Comparison of ENCODE assay signal across 21 mouse cellular contexts in the genomic region with DNA sequence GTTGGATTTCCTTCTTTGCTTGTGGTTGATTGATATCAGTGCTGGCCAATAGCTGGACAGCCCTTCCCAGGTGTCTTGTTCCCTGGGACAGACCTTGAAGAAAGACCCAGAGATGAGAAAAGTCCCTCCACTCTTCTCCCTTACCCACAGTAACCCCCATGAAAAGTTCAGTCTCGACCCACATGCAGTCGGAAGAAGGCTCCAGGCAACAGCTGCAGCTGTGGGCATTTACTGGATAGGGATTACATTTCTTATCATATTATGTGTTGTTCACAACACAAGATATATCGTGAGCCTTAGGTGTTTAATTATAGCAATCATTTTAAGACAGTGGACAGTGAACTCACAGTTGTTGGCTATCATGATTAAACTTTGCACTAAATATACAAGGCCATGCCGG.
"Had no signal": no experiment of that assay in that cellular context is flagged by ENCODE, and none has a peak within 500 bp of the region (broad histone marks: within the 10 kb centered on the region; RNA-seq: fewer than 3 reads in every experiment).

No protein-coding gene starts in this region.

- H3K4me3 ChIP-seq: lung, embryonic 15.5 days; megakaryocyte, embryonic 14.5 days; midbrain, embryonic 13.5 days; midbrain, embryonic 15.5 days; neural tube, embryonic 13.5 days; neural tube, embryonic 15.5 days had no signal

- H3K9ac ChIP-seq: liver, postnatal 0 days; lung, embryonic 15.5 days; midbrain, embryonic 13.5 days; midbrain, embryonic 15.5 days; neural tube, embryonic 13.5 days; neural tube, embryonic 15.5 days had no signal

- H3K4me2 ChIP-seq: lung, embryonic 15.5 days; midbrain, embryonic 11.5 days; midbrain, embryonic 13.5 days; midbrain, embryonic 15.5 days; neural tube, embryonic 13.5 days; neural tube, embryonic 15.5 days had no signal

- H3K36me3 ChIP-seq: lung, embryonic 15.5 days; midbrain, embryonic 13.5 days; midbrain, embryonic 15.5 days; neural tube, embryonic 13.5 days; neural tube, embryonic 15.5 days had no signal

- H3K9me3 ChIP-seq: lung, embryonic 15.5 days; megakaryocyte, embryonic 14.5 days; midbrain, embryonic 13.5 days; midbrain, embryonic 15.5 days; neural tube, embryonic 13.5 days; neural tube, embryonic 15.5 days had no signal

- DNase-seq: lung, adult 2 months; lung, postnatal 14 days; lung, postnatal 36 days; retina, postnatal 1 day; right cerebral cortex, adult 18-20 months; right cerebral cortex, postnatal 25 days; right cerebral cortex, postnatal 4 days; spleen, adult 18-20 months; thymus, adult 18-20 months; thymus, postnatal 25 days; thymus, postnatal 4 days had no signal

- ATAC-seq: lung, postnatal 0 days; midbrain, embryonic 13.5 days; midbrain, embryonic 15.5 days had no signal

- H3K27me3 ChIP-seq: lung, embryonic 15.5 days; midbrain, embryonic 13.5 days; midbrain, embryonic 15.5 days; neural tube, embryonic 15.5 days had no signal

- H3K4me1 ChIP-seq: lung, embryonic 15.5 days had no signal

- H3K27ac ChIP-seq: lung, embryonic 15.5 days; macrophage; midbrain, embryonic 13.5 days; midbrain, embryonic 15.5 days; neural tube, embryonic 13.5 days; neural tube, embryonic 15.5 days had no signal
